Mouse (Mus musculus) midbrain, embryonic 13.5 days (tissue): ENCODE measurements at regions not wholly inside any gene's neighbourhood (a gene's known extent, or its start where the extent isn't known, plus 50 kb on each side); places are given as distances from the start of the nearest gene placed in this dataset.

Source experiments
- ATAC-seq: fragments of 200-750 bp; cut with Nextera tagmentation; 2 replicates; pipeline ENCODE4 v1.8.0; 2017; ENCODE audit warnings: mild to moderate bottlenecking, moderate TSS enrichment, moderate library complexity
- H3K27ac ChIP-seq: fragments of 300-500 bp; sonication (generic); 2 replicates; pipeline ENCODE4 v1.5.1; 2015; ENCODE audit warnings: inconsistent platforms, mild to moderate bottlenecking, moderate library complexity
- H3K27me3 ChIP-seq: fragments of 300-500 bp; sonication (generic); 2 replicates; pipeline ENCODE4 v1.6.1; 2015; ENCODE audit warnings: mild to moderate bottlenecking, inconsistent platforms
- H3K36me3 ChIP-seq: fragments of 300-500 bp; sonication (generic); 2 replicates; pipeline ENCODE4 v1.6.1; 2015; ENCODE audit warnings: mild to moderate bottlenecking, inconsistent platforms
- H3K4me1 ChIP-seq: fragments of 300-500 bp; sonication (generic); replicated peaks from 2 replicates; pipeline ENCODE4 v1.6.1; 2015; ENCODE audit warnings: inconsistent platforms
- H3K4me2 ChIP-seq: fragments of 300-500 bp; sonication (generic); replicated peaks from 2 replicates; pipeline ENCODE4 v1.6.1; 2015; ENCODE audit warnings: moderate library complexity, mild to moderate bottlenecking, inconsistent platforms
- H3K4me3 ChIP-seq: fragments of 300-500 bp; sonication (generic); replicated peaks from 2 replicates; pipeline ENCODE4 v1.5.1; 2015; ENCODE audit warnings: mild to moderate bottlenecking, inconsistent platforms
- H3K9ac ChIP-seq: fragments of 300-500 bp; sonication (generic); replicated peaks from 2 replicates; pipeline ENCODE4 v1.6.1; 2015; ENCODE audit warnings: mild to moderate bottlenecking, inconsistent platforms
- H3K9me3 ChIP-seq: fragments of 300-500 bp; sonication (generic); 2 replicates; pipeline ENCODE4 v1.6.1; 2016; ENCODE audit warnings: mild to moderate bottlenecking, inconsistent platforms
- WGBS: fragments of 180-500 bp; shearing (Covaris S2); methylation state at CpG from one replicate; pipeline ENCODE4 v1.1.7; 2015; 5-methylcytosine and 5-hydroxymethylcytosine counted together

DNA sequence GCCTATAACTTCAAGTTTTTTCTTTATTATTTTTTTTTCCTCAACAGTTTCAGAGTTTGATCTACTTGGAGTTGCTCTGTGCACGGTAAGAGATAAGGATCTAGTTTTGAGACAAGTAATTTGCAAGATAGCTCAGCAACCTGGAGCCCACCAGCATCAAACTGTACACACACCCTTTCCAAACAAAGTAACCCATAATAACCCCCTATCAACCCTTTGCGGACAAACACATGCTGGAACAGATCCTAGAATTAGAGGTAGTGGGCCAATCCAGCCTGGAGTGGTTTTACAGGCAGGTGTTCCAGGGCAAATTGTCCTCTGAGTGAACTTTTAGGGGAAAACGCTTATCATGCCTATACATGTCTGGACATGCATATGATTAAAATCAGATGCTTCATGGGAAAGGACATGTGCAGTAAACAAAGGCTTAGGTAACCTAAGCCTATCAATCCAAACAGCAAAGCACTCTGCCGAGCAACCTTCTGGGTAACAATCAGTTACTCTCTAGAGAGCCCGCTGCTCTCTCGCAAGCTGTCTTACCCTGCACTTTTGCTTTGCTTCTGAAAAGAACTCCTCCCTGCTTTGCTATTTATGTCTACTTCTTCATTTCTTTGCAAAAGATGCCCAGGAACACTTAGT lies 200.2 kb upstream of the Nabp1 start:
- WGBS, result 73% methylated on average over 6 of the region's 6 CpGs

GRCm38 (mm10) chr1:51677802-51678201 lies 199.6 kb upstream of the Nabp1 start:
- Histone ChIP-seq H3K36me3 (no peaks in the 10 kb centered on the region), H3K9ac (no peak overlapping the region), H3K4me2 (no peak overlapping the region), H3K4me3 (no peak overlapping the region), H3K9me3 (no peaks in the 10 kb centered on the region), H3K4me1 (0 out of 2 replicates have a peak, but pooled peaks cover 4% of the 10 kb centered on the region), H3K27ac (no peak overlapping the region), H3K27me3 (no peaks in the 10 kb centered on the region)
- WGBS, result 41% methylated on average over 5 of the region's 5 CpGs
- ATAC-seq, result no peak

More for the DNA sequence above, 200.2 kb upstream of the Nabp1 start:
- no peak overlapping the region for H3K4me2 ChIP-seq
- H3K9ac ChIP-seq, result no peak overlapping the region
- ATAC-seq, result no peak
- H3K36me3 ChIP-seq, result no peaks in the 10 kb centered on the region
- H3K27ac ChIP-seq, result no peak overlapping the region
- H3K4me3 ChIP-seq, result no peak overlapping the region
- no peaks in the 10 kb centered on the region for H3K9me3 ChIP-seq
- H3K27me3 ChIP-seq, result no peaks in the 10 kb centered on the region
- 0 out of 2 replicates have a peak, but pooled peaks cover 4% of the 10 kb centered on the region for H3K4me1 ChIP-seq

DNA sequence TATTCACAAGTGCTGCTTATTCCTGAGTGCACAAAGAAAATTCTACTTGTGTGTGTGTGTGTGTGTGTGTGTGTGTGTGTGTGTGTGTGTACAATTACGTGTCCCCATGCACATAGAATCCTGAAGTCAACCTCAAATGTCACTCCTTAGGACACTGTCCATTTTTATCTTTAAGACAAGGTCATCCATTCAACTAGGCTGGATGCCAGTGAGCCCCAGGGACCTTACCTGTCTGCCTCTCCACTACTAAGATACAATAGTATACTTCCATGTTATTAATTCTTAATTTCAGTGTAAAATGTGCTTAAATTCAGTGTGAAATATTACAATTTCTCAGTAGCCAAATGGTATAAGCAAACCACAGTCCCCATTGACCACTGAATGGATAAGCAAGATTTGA lies 193.5 kb upstream of the Nabp1 start:
- peaks cover 3% of the 10 kb centered on the region; the same call in 1 of the 2 replicates for H3K4me1 ChIP-seq
- no peak overlapping the region for H3K27ac ChIP-seq
- 78% methylated on average over 1 of the region's 1 CpGs for WGBS
- no peak overlapping the region for H3K9ac ChIP-seq
- no peaks in the 10 kb centered on the region for H3K27me3 ChIP-seq
- no peak overlapping the region for H3K4me2 ChIP-seq
- no peaks in the 10 kb centered on the region for H3K9me3 ChIP-seq
- peak; percentile 17; the same call in 1 of the 2 replicates for ATAC-seq
- H3K4me3 ChIP-seq, result no peak overlapping the region
- H3K36me3 ChIP-seq, result no peaks in the 10 kb centered on the region

DNA sequence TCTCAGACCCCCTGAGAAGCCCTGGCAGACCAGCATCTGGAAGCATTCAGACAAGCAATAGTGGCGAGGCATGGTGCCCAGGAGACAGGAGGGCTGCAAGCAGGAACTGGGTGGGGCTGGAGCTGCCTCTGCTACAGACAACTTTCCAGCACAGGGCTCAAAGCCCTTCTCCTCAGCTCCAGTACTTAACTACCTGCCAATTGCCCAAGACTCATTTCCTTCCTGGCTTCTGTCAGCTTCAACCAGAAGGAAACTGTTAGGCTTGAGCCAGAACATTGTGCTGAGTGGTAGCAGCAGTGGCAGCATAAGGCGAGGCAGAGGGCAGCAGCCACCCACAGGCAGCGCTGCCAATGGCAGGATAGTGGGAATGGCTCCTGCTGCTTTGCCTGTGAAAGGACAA lies 193.1 kb upstream of the Nabp1 start:
- Histone ChIP-seq H3K9ac (no peak overlapping the region), H3K4me2 (no peak overlapping the region), H3K4me3 (no peak overlapping the region), H3K9me3 (no peaks in the 10 kb centered on the region), H3K36me3 (no peaks in the 10 kb centered on the region), H3K27ac (no peak overlapping the region), H3K4me1 (peaks cover 3% of the 10 kb centered on the region; the same call in 1 of the 2 replicates), H3K27me3 (no peaks in the 10 kb centered on the region)
- ATAC-seq, result peak; percentile 68; the same call in 1 of the 2 replicates
- WGBS, result 51% methylated on average over 3 of the region's 3 CpGs

DNA sequence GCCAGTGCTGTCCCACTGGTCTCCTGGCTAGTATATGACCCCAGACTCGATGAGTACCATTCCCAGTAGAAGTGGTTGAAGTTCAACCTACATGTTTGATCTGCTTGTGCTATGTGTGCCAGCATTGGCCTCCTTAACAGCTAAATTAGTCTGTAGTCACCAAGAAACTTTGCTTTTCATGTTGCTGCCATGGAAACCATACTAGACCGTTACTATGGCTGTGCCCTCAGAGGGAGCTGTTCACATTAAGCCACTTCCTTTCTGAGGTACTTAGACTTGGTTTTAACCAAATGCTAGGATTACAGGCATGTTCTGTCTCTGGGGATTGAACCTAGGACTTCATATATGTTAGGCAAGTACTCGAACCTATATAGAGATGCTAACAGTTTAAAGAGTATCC lies 191.8 kb upstream of the Nabp1 start:
- Histone ChIP-seq H3K9me3 (no peaks in the 10 kb centered on the region), H3K9ac (no peak overlapping the region), H3K4me2 (no peak overlapping the region), H3K36me3 (no peaks in the 10 kb centered on the region), H3K4me1 (peaks cover 3% of the 10 kb centered on the region; the same call in 1 of the 2 replicates), H3K4me3 (no peak overlapping the region), H3K27me3 (no peaks in the 10 kb centered on the region), H3K27ac (no peak overlapping the region)
- 60% methylated on average over 3 of the region's 3 CpGs for WGBS
- ATAC-seq, result no peak

- H3K4me3 ChIP-seq, result no peak overlapping the region
- H3K4me1 ChIP-seq, result peaks cover 3% of the 10 kb centered on the region; the same call in 1 of the 2 replicates
- H3K36me3 ChIP-seq, result no peaks in the 10 kb centered on the region
- H3K4me2 ChIP-seq, result no peak overlapping the region
- H3K9me3 ChIP-seq, result no peaks in the 10 kb centered on the region
- H3K27me3 ChIP-seq, result no peaks in the 10 kb centered on the region
- no peak overlapping the region for H3K27ac ChIP-seq
- no peak overlapping the region for H3K9ac ChIP-seq
- ATAC-seq, result no peak
Observed at GRCm38 (mm10) chr1:51668881-51669280, 190.7 kb upstream of the Nabp1 start.

DNA sequence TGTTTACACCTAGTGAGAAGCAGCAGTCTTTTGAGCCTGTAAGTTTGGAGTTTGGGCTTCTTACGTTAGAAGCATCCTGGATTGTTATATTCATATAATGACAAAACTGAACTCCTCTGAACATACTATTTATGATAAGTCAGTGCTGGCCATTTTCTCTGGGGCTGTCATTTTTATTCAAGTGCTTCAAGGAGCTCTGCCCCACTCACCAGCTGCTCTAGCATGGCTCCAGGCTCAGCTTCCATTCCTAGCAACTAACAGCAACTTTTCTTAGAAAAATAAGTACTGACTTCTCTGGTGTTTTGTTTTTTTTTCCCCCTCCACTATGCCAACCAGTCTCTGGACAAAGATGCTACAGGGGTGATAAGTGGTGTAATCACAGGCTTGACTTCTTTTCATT lies 182.3 kb upstream of the Nabp1 start:
- Histone ChIP-seq H3K9me3 (no peaks in the 10 kb centered on the region), H3K9ac (no peak overlapping the region), H3K27me3 (no peaks in the 10 kb centered on the region), H3K36me3 (no peaks in the 10 kb centered on the region), H3K27ac (no peak overlapping the region), H3K4me1 (no peaks in the 10 kb centered on the region), H3K4me2 (no peak overlapping the region), H3K4me3 (no peak overlapping the region)
- no peak for ATAC-seq
- WGBS, result 97% methylated on average over 1 of the region's 1 CpGs

DNA sequence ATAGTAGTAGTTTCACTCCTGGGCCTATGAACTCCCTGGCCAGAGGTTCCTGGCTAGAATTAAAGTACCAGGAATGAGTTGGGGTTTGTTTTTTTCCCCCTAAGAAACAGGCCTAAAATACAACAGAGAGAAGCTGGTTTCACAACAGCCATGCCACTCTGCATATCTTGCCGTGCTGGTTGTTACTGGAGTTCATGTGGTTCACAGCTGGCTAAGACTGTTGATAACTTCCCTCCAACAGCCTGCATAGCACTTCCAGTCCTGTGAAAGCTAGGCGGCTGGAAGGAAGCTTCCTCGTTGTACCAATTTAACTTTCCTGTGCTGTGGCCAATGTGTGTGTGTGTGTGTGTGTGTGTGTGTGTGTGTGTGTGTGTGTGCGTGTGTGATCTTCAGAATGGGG lies 179.0 kb upstream of the Nabp1 start:
- Histone ChIP-seq H3K9me3 (no peaks in the 10 kb centered on the region), H3K36me3 (no peaks in the 10 kb centered on the region), H3K27me3 (no peaks in the 10 kb centered on the region), H3K4me2 (no peak overlapping the region), H3K9ac (no peak overlapping the region), H3K4me1 (no peaks in the 10 kb centered on the region), H3K4me3 (no peak overlapping the region), H3K27ac (no peak overlapping the region)
- ATAC-seq, result no peak
- 93% methylated on average over 4 of the region's 4 CpGs for WGBS

DNA sequence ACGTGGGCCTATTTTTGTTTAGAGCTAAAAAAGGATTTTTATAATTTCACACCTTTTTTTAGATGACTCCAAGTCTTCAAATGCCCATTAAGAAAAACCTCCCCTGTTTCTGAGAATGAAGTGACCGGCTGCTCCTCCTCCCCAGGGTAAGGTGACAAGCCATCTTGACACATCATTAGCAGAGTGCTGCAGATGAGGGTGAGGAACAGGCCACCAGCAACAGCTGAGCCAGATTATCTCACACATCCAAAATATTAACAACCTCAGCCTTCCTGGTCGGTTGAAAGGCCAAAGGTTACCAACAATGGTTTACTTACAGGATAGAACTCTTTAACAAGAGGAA lies 172.4 kb upstream of the Nabp1 start:
- peaks cover 18% of the 10 kb centered on the region for H3K4me1 ChIP-seq
- H3K27me3 ChIP-seq, result no peaks in the 10 kb centered on the region
- WGBS, result 16% methylated on average over 3 of the region's 3 CpGs
- peak; percentile 95 for ATAC-seq
- H3K36me3 ChIP-seq, result no peaks in the 10 kb centered on the region
- H3K4me2 ChIP-seq, result 0 out of 2 replicates have a peak overlapping the region, but pooled peaks have one; percentile 17
- no peak overlapping the region for H3K4me3 ChIP-seq
- peak overlapping the region; percentile 78 for H3K27ac ChIP-seq
- H3K9me3 ChIP-seq, result no peaks in the 10 kb centered on the region
- no peak overlapping the region for H3K9ac ChIP-seq

GRCm38 (mm10) chr1:51649963-51650652 lies 171.9 kb upstream of the Nabp1 start:
- no peak overlapping the region for H3K9ac ChIP-seq
- WGBS, result 9% methylated on average over 4 of the region's 4 CpGs
- H3K4me3 ChIP-seq, result no peak overlapping the region
- peak; percentile 96 for ATAC-seq
- H3K4me2 ChIP-seq, result 0 out of 2 replicates have a peak overlapping the region, but pooled peaks have one; percentile 17
- peak overlapping the region; percentile 78 for H3K27ac ChIP-seq
- H3K9me3 ChIP-seq, result no peaks in the 10 kb centered on the region
- H3K36me3 ChIP-seq, result no peaks in the 10 kb centered on the region
- no peaks in the 10 kb centered on the region for H3K27me3 ChIP-seq
- H3K4me1 ChIP-seq, result peaks cover 18% of the 10 kb centered on the region

- no peak overlapping the region for H3K9ac ChIP-seq
- no peak for ATAC-seq
- no peaks in the 10 kb centered on the region for H3K36me3 ChIP-seq
- H3K9me3 ChIP-seq, result no peaks in the 10 kb centered on the region
- H3K4me1 ChIP-seq, result peaks cover 18% of the 10 kb centered on the region
- H3K27ac ChIP-seq, result no peak overlapping the region
- H3K4me3 ChIP-seq, result no peak overlapping the region
- no peak overlapping the region for H3K4me2 ChIP-seq
- H3K27me3 ChIP-seq, result no peaks in the 10 kb centered on the region
- WGBS, result 86% methylated on average over 2 of the region's 2 CpGs
Observed at GRCm38 (mm10) chr1:51647955-51648354, 169.7 kb upstream of the Nabp1 start.

DNA sequence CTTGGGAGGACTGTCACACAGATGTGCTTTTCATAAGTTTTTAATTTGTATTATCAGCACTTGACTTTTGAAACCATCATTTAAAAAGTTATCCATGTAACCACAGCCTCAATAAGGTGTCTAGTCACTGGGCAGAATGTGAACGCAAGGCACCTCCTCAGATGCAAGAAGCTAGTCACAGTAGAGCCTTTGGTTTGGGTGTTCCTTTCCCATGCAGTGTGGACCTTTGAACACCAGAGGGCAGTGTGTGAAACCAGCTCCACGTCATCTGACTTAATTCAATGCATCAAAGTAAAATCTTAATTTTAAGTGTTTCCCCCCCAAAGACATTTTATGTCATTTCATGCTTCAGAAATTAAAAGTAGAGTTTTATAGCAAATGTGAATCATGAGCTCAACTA lies 166.2 kb upstream of the Nabp1 start:
- Histone ChIP-seq H3K9me3 (no peaks in the 10 kb centered on the region), H3K36me3 (no peaks in the 10 kb centered on the region), H3K27me3 (no peaks in the 10 kb centered on the region), H3K4me2 (no peak overlapping the region), H3K4me3 (no peak overlapping the region), H3K27ac (no peak overlapping the region), H3K4me1 (peaks cover 11% of the 10 kb centered on the region), H3K9ac (no peak overlapping the region)
- 24% methylated on average over 2 of the region's 2 CpGs for WGBS
- peak; percentile 50 for ATAC-seq
